Mouse (Mus musculus): ENCODE measurements around the gene Casq2.
"Not testable (repeated sequence)": the region's sequence is repeated elsewhere in the genome, so short reads cannot be mapped to it uniquely, and the experiment has no call there.

Gene Casq2

GRCm38 (mm10) chr3:102137158-102137557 is 50.9 kb downstream of the Casq2 start:
- no peak for DNase-seq

- DNase-seq = no peak
Measured at GRCm38 (mm10) chr3:102138899-102139298, 52.7 kb downstream of the Casq2 start.

GRCm38 (mm10) chr3:102140606-102141005 is 54.4 kb downstream of the Casq2 start:
- DNase-seq = no peak

- no peak for DNase-seq
Measured at GRCm38 (mm10) chr3:102141451-102141850, 55.2 kb downstream of the Casq2 start.

- DNase-seq = no peak
Measured at GRCm38 (mm10) chr3:102141893-102142292, 55.7 kb downstream of the Casq2 start.

- no peak for DNase-seq
Measured at GRCm38 (mm10) chr3:102142947-102143346, 56.7 kb downstream of the Casq2 start.

- DNase-seq = no peak
Measured at GRCm38 (mm10) chr3:102143536-102143935, 57.3 kb downstream of the Casq2 start.

- no peak for DNase-seq
Measured at GRCm38 (mm10) chr3:102144401-102144800, 58.2 kb downstream of the Casq2 start.

GRCm38 (mm10) chr3:102145645-102146386 is 59.6 kb downstream of the Casq2 start:
- DNase-seq = peak; percentile 34

GRCm38 (mm10) chr3:102146428-102146827 is 60.2 kb downstream of the Casq2 start:
- no peak for DNase-seq

GRCm38 (mm10) chr3:102147189-102147588 is 61.0 kb downstream of the Casq2 start:
- no peak for DNase-seq

- peak; percentile 56 for DNase-seq
Measured at GRCm38 (mm10) chr3:102149941-102150340, 63.7 kb downstream of the Casq2 start.

GRCm38 (mm10) chr3:102151850-102152249 is 65.6 kb downstream of the Casq2 start:
- no peak for DNase-seq

GRCm38 (mm10) chr3:102152471-102152870 is 66.3 kb downstream of the Casq2 start:
- DNase-seq = no peak

- DNase-seq = peak; percentile 44
Measured at GRCm38 (mm10) chr3:102152872-102153271, 66.7 kb downstream of the Casq2 start.

GRCm38 (mm10) chr3:102154107-102154506 is 67.9 kb downstream of the Casq2 start:
- DNase-seq = no peak

GRCm38 (mm10) chr3:102156737-102157136 is 70.5 kb downstream of the Casq2 start:
- DNase-seq = no peak

- no peak for DNase-seq
Measured at GRCm38 (mm10) chr3:102157652-102158051, 71.4 kb downstream of the Casq2 start.

GRCm38 (mm10) chr3:102158759-102159422 is 72.7 kb downstream of the Casq2 start:
- no peak for DNase-seq

- DNase-seq = no peak
Measured at GRCm38 (mm10) chr3:102159423-102160325, 73.5 kb downstream of the Casq2 start.

GRCm38 (mm10) chr3:102163861-102164260 is 77.6 kb downstream of the Casq2 start:
- not testable (repeated sequence) for DNase-seq

- no peak for DNase-seq
Measured at GRCm38 (mm10) chr3:102164911-102165310, 78.7 kb downstream of the Casq2 start.

- no peak for DNase-seq
Measured at GRCm38 (mm10) chr3:102165536-102166286, 79.5 kb downstream of the Casq2 start.
